Mouse (Mus musculus): Measurements from ENCODE around the gene Tmbim4. TPM values are rescaled to one million over a fixed set of nuclear protein-coding genes. Genes with fewer than 3 reads are reported as not detected.

The Tmbim4 gene
- polyA plus RNA-seq (2017; shearing (Covaris generic)), result 77.8 TPM

DNA sequence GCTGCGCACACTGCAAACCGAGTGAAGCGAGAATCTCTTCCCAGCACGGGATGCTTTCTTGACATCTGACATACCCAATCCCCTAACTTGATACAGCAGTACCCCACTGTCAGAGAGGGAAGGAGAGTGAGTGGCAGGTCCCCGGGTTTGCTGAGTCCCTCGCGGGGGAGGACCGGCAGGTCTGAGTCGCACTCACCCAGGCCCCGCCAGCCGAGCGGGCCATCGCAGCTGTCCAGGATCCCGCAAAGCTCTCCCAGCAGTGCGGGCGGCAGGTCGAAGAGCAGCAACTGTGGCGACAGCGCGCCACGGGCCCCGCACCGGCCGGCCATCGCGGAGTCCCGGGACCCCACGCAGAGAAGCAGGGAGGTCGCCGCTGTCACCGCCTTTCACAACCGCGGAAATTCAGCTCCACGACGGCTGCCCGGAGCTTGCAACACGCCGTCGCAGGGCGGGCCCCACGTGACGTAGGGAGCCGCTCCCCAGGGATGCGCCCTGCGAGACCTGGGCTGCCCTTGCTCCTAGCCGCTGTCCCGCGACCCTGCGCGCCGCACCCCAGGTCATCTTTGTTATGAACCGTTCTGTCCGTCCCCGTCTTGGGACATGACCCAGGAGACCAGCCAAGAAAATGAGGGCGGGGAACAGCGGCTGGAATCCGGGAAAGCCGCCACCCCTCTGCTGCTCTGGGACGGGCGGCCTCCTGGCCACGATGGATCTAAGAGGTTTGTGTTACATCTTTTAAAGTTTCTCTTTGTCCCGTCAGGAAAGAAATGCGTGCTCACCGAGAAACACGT is at the start of gene Tmbim4:
Gene Tmbim4 (plus strand): TSS at position 460 of the 791 bp plus-strand sequence.

DNA sequence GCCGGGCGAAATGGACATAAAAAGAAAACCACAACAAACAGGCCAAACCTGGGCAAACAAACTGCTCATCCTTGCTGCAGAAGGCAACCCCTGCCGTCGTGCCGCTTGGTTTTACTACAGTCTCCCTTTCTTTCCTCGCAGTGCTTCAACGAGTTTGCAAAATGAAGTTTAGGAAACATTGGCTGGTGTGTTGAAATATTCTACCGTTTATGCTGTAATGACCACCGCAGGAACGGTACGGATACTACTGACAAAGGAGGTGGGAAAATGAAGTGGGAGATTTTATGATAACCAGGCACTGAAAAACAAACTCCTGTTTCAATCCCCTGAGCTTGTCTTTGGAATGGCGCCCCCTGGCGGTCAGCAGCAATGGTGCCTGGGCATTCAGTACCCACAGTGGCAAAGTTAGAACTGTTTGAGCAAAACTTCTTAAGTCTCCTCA is 592 bp downstream of the Tmbim4 start, which contains the start of gene Irak3:
Gene Irak3 (minus strand): TSS at position 170 of the 442 bp plus-strand sequence.

DNA sequence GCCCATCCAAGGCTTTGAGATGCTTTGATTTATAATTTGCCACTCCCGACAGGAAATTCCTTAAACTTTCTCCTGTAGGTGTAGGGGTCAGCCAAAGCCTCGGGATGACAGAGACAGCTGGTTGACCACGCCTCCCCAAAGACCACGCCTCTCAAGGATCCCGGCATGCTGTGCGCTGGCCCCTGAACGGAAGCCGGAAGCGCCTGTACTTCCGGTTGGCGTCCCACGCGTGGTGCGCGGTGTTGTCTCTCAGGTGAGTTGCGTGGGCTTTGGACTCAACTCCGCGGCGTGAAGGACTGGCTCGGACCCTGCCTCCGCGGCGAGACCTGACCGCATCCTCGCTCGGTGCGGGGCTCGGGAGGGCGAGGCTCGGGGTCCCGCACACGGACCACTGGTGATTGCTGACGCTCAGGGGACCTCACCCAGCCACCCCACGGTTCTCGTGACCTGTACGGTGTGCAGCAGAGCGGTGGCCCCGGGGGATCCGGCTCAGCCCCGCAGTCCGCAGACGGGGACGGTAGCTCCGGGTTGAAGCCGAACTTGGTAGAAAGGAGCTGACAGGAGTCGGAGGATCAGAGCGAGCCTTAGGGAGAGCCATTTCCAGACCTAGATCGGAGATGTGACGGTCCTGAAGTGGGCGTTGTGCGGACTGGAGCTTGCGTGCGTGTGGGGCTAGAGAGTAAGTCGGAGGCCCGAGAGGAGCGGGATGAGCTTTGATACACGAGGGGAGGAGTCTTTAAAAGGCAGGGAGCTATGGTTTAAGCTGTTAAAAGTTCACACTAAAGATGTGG is 25.7 kb downstream of the Tmbim4 start, which contains the start of gene Llph:
Gene Llph (plus strand): TSS at position 200 of the 791 bp plus-strand sequence.

Other genes starting within 250 kb of the Tmbim4 start
- 19.7 TPM for gene Helb, start 88.6 kb upstream of the Tmbim4 start, polyA plus RNA-seq (2017; shearing (Covaris generic))
- 11.2 TPM for gene Irak3, start 540 bp downstream of the Tmbim4 start, polyA plus RNA-seq (2017; shearing (Covaris generic))
- 125 TPM for gene Llph, start 25.5 kb downstream of the Tmbim4 start, polyA plus RNA-seq (2017; shearing (Covaris generic))

All from naive thymus-derived CD4-positive, alpha-beta T cell, adult 5 months (primary cell).